Mouse (Mus musculus): ENCODE measurements around the gene Prkcb. TPM values are rescaled to one million over a fixed set of nuclear protein-coding genes. Genes with fewer than 3 reads are reported as not detected.
A peak's percentile ranks its signal among the peaks of the same experiment; 100 is the strongest.

Prkcb gene
- total RNA-seq, 4 experiments from 2014 or later: 1.6 to 4.8 (median 2.1) TPM

DNA sequence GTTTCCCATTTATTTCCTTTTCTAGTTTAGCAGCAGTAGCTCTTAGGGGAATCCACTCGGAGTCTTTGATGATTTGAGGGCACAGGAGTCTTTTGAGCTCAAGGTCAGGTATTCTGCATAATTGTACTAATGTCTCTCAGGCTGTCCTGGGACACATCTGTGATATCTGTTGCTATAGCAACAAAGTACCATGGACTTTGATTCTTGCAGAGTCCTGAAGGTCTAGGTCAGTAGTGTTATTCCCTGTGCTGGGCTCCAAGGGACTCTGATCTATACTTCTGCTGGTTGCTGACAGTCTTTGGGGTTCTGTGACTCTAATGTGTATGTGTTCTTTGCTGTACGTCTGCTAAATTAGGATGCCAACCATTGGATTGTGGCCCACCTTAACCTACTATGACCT is 171.5 kb downstream of the Prkcb start:
- no peak for DNase-seq (ENCODE audit: low spot score)

DNA sequence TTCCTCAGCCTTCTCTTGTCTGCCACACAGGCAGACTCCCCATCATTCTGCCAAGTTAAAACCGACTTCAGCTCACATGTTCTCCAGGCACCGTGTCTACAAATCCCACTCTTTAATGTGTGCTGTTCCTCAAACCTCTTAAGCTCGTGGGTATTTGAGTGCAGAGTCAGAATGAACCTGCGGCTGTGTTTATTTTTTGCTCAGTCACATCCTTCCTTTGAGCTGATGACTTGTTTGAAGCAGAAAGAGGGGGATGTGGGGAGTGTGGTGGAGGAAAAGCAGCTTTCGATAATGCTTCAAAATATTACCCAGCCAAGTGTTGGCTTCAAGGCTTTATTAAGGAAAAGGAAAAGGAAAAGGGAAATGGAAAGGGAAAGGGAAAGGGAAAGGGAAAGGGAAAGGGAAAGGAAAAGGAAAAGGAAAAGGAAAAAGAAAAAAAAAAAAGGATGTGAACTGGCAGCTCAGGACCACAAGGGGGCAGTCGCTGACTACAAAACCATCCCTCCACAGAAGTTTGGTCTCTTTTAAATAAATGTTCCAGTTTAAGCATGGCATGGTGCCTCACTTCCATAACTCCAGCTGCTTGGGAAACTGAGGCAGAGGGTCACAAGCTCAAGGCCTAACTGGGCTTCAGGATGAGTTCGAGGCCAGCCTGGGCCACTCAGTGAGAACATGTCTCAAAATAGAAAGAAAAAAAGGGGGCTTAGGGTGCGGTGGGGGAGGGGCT is 177.4 kb downstream of the Prkcb start:
- no peak for DNase-seq (ENCODE audit: low spot score)

DNA sequence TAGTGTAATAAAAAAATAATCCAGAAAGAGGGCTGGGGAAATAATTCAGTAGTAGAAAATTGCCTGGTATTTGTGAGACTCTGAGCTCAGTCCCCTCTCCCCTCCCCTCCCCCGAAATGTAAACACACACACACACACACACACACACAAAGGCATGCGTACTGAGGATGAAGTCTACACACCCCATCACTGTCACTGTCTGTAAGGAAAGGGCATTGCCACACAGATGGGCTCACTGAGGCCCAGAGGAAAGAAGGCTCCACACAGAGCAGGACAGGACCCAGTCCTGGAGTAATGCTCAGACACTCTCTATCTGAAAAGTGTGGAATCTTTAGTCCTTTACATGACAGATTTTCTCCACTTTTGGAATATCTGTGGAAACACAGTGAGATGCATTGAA is 178.2 kb downstream of the Prkcb start:
- DNase-seq (ENCODE audit: low spot score): no peak

- DNase-seq (ENCODE audit: low spot score): no peak
Observed at GRCm38 (mm10) chr7:122467831-122468230, 179.3 kb downstream of the Prkcb start.

GRCm38 (mm10) chr7:122470370-122471280 is 182.1 kb downstream of the Prkcb start:
- DNase-seq (ENCODE audit: low spot score): peak; percentile 49

- DNase-seq (ENCODE audit: low spot score): peak; percentile 39
Observed at GRCm38 (mm10) chr7:122472223-122472622, 183.7 kb downstream of the Prkcb start.

- no peak for DNase-seq (ENCODE audit: low spot score)
Observed at GRCm38 (mm10) chr7:122475038-122475437, 186.5 kb downstream of the Prkcb start.

- DNase-seq (ENCODE audit: low spot score): no peak
Observed at GRCm38 (mm10) chr7:122476697-122477096, 188.1 kb downstream of the Prkcb start.

DNA sequence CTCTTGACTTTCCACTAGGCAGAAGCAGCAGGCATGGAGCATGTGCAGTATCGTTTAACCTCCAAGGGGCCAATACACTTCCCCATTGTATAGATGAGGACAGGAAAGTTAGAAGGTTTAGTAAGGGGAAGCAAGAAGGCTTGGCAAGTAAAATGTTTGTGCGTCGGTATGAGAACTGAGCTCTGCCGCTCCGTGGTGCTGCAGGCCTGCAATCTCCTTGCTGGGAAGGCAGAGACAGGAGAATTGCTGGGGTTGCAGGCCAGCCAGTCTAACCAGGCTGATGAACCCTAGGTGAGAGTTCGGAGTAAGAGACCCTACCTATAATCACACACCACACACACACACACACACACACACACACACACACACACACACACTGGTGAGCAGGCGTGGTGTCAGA is 188.6 kb downstream of the Prkcb start:
- DNase-seq (ENCODE audit: low spot score): no peak

GRCm38 (mm10) chr7:122477566-122478564 is 189.3 kb downstream of the Prkcb start:
- DNase-seq (ENCODE audit: low spot score): no peak

DNA sequence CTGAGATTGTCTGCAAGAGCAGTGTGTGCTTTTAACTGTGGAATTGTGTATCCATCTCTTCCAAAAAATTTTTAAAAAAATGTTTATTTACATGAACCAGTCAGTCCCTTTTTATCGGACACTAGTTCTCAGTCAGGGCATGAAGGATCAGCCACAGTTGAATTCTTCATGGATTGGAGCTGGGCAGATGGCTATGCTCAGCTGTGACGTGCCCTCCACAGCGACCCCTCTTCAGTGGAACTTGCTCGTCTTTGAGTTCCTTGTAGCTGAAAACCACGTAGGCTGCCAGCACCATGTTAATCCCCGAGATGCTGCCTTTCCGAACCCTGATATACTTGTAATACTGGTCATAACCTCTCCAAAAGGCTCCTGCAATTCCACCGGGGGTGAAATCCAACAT is 195.4 kb downstream of the Prkcb start:
- DNase-seq (ENCODE audit: low spot score): no peak

GRCm38 (mm10) chr7:122487929-122488571 is 199.5 kb downstream of the Prkcb start:
- DNase-seq (ENCODE audit: low spot score): no peak

DNA sequence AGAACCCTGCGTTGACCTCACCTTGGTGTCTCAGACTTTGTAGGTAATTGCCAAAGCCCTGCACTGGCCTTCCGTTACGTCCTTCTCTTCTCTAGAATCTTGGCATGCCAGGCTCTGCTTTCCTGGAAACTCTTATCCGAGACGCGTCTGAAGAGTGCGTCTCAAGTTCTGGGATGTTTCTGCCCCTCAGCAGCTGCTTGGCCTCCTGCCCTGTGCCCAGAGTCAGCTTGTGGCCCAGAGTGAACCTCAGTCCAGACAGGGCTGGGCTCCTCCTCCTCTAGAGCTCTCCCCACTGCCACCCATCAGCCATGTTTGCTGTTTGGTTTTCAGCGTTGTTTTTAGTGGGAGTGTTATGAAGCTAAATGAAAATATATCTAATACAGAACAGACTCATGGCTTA is 203.5 kb downstream of the Prkcb start:
- DNase-seq (ENCODE audit: low spot score): no peak

GRCm38 (mm10) chr7:122492936-122493335 is 204.4 kb downstream of the Prkcb start:
- DNase-seq (ENCODE audit: low spot score): no peak

DNA sequence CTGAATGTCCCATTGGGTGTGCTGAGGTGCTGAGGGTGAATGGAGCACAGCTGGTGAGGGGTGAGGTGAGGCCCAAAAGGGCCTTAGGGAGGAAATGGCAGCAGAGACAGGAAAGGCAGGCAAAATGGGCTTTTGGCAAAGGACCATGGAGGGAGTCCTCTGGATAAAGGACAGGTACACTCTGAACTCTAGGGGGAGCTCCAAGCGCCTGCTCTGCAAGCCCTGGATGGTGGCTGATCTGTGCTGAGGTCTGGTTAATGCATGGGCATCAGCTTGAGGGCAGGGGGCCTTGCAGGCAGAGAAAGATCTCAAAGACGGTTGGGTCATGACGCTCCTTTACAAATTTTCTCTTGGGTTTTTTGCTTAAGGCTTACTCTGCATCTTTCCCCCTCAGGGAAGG is 205.5 kb downstream of the Prkcb start:
- no peak for DNase-seq (ENCODE audit: low spot score)

GRCm38 (mm10) chr7:122497516-122497915 is 209.0 kb downstream of the Prkcb start:
- no peak for DNase-seq (ENCODE audit: low spot score)

DNA sequence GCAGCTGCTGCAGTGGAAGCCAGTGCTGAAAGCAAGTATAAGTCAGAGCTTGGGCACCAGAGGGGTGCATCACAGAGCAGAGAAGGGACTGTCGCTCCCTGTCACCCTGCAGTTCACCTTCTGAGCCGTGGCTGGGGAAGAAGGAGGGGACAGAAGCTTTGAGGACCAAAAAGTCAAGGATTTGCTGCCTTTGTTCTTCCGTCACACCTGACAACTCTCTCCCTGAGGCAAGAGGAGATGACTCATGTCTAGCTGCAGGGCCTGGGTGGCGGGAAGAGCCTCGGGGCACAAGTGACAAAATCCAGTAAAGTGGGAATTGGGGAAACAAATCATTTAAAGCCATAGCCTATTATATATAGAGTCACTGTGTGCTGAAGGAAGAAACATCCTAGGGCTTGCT is 209.9 kb downstream of the Prkcb start:
- no peak for DNase-seq (ENCODE audit: low spot score)

GRCm38 (mm10) chr7:122499743-122500597 is 211.4 kb downstream of the Prkcb start:
- no peak for DNase-seq (ENCODE audit: low spot score)

- DNase-seq (ENCODE audit: low spot score): no peak
Observed at GRCm38 (mm10) chr7:122506467-122506866, 217.9 kb downstream of the Prkcb start.

- no peak for DNase-seq (ENCODE audit: low spot score)
Observed at GRCm38 (mm10) chr7:122509903-122510302, 221.4 kb downstream of the Prkcb start.
